Mouse (Mus musculus): Measurements from ENCODE around the gene Ppp2r5e.
"Not testable (repeated sequence)": the region's sequence is repeated elsewhere in the genome, so short reads cannot be mapped to it uniquely, and the experiment has no call there.

The Ppp2r5e gene

DNA sequence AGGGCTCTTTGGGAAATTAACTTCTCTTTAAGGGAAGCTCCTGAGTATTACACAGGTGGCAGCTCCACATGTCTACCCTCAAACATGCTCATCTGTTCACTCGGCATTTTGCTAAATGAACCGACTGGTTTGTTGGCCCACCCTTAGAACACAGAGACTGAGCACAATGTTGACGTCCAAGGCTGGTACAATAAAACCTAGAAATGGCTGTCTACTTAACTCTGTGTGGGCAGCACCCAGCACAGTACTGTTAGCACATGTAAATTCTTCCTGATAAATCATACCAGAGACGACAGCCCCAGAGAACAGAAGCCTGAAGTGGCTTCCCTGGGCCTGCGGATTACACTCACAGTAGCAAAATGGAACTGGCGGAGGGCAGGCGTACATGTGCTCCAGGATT lies 59.5 kb downstream of the Ppp2r5e start:
- DNase-seq, result no peak

DNA sequence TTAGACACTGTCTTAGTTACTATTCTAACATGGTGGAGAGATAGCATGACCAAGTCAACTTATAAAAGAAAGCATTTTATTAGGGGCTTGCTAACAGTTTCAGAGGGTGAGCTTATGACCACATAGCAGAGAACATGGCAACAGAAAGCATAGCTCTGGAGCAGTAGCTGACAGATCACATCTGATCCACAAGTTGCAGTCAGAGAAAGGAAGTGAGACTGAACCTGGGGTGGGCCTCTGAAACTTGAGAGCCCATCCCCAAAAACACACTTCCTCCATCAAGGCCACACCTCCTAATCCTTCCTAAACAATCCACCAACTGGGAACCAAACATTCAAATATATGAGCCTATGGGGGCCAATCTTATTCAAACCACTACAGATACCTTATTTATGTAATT lies 62.9 kb downstream of the Ppp2r5e start:
- DNase-seq, result no peak

DNA sequence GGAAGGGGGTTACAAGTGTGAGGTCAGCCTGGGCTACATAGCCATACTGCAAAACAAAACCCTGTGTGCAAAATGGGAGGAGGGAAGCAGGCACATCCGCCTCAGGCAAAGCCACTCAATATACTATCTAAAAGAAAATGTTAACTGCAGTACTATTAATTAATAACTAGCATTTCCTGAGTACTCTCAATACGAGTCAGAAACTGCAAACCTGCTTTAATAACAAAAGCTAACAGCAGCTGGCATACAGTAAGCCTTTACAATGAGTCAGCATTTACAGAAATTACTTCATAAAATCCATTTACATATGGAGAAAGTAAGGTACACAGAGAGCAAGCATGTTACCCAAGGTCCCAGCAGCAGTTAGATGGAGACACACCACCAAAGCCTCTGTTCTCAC lies 64.2 kb downstream of the Ppp2r5e start:
- no peak for DNase-seq

DNA sequence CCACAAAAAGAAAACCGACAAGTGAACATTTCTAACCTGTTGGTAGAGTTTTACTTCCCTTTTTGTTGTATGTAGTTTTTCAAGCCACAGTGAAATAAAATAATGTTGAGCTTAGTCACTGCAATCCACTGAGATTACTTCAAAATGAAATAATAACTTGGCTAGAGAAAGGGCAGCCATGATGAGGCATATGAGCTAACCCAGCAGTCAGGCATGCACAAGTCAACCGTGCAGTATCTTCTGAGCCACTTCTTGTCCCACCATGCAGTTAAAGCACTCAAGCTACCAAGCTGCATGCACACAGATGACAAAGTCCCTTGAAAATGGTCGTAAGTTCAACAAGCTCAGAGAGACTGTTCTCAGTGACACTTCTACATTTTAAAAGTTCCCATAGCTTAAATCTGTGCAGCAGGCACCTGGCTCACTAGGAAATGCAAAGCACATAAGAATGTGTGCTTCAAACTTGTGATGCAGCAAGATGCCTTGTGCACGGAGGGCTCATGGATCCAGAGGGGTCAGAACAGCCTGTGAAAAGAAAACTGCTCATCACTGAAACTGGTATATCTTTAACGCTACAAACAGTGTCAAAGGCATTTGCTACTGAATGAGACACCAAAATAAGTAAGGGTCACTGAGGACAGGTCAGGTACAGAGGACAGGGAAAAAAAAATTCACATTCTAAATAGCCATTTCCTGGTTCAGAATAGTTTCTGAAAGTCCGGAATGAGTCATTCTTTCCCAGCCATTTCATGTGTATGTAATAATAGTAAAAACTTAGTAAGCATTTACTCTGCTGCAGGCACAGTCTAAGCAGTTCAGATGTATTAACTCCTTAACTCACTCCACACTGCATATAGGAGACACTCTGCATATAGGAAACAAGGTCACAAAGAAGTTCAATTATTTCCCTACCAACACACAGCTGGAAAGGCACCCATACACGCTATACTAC lies 66.9 kb downstream of the Ppp2r5e start:
- no peak for DNase-seq

DNA sequence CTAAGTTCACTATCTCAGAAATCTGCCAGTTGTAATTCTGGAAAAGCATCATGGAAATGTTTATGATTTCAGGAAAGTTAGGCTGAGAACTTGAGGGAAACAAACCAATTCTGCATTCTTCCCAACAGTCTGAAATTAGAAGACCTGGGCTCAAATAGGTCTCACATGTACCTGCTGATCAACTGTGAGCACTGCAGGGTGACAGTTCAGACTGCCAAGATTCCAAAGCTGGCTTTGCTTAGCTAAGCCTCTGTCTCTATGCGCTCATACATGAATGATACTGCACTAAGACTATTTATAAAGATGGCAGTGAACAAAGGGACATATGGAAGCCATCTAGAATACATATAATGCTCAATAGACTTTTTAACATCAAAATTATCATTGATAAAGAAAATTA lies 67.7 kb downstream of the Ppp2r5e start:
- DNase-seq, result no peak

DNA sequence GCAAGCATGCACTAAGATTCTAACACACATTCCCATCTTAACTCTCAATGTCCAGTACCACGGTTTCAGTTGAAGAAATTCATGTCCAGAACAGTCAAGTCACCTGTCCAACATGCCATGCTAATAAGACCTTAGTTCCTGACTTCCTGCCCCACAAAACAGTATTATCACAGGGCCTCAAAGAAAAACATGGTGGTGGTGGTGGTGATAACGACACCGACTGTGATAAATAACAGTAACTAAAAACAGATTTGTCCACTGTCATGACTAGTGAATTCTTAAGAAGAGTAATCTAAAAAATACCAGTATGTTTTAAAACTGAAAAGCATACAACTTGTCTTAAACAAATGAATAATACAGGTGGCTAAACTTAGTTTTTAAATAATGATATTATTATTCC lies 71.8 kb downstream of the Ppp2r5e start:
- DNase-seq, result no peak

DNA sequence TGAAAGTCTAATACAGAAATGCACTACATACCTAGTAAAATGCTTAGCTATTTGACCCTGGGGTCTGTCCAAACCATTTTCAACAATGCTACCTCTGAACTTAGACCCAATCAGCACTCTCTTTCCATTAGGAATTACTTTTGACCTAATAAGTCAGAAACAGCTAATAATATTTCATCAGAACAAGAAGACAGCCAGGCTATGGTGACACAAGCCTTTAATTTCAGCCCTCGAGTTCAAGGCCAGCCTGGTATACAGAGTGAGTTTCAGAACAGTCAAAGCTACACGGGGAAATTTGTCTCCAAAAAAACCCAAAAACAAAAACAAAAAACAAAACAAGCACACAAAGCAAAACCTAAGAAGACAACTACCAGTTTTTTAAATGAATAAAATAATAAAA lies 73.1 kb downstream of the Ppp2r5e start:
- DNase-seq, result no peak

DNA sequence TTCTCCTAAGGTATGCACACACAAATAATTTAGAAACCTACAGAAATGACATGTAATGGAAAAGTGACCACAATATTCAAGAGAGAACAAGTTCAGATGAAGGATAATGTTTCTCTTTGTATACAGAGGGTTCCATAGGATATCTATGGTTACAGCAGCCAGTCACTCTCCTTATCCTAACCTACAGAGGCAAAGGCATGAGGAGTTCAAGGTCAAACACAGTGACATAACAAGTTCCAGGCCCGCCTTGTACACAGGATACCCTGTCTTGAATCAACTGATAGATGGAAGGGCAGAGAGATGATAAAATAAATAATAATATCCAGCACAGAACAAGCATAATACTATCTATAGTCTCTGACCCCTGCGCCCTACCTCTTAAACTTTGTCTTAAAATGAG lies 73.7 kb downstream of the Ppp2r5e start:
- no peak for DNase-seq

DNA sequence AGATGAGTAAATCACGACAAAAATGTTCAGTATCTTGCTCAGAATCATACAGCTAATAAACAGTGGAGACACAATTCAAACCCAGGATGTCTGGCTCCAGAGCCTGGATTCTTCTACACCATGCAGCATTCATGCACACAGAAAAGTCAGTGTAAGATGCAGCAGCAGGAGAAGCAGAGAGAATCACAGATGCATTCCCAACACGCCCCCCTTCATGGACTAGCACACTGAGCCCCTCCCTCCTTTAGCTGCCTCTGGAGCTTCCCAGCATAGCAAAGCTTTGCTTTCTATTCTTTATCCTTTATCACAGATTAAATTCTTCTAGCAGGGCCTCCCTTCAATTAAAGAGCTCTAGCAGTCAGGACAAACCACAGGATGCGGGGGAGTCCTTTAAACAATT lies 75.7 kb downstream of the Ppp2r5e start:
- no peak for DNase-seq

DNA sequence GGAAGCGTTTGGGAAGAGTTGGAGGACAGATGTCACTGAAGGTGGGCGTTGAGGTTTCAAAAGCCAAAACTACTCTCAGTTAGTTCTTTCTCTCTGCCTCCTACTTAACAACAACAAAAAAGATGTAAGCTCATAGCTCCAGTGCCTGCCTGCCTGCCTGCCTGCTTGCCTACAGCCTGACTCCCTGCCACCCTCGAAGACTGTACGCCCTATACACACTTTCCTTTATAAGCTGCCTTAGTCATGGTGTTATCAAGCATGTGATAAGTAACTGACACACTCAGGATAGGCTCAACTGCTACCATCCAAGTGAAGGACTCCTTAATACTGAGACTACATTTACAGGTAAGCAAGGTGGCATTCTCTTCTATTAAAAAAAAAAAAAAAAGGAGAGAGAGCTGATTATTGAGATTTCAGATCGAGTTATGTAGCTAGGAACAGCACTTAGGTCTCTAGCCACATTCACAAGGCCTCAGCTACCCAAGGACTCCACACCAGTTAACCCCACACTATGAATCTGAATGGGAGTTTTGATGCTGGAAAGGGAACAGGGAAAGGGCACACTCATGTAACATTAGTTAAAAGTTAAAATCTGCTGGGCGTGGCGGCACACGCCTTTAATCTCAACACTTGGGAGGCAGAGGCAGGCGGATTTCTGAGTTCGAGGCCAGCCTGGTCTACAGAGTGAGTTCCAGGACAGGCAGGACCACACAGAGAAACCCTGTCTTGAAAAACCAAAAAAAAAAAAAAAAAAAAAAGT lies 76.7 kb downstream of the Ppp2r5e start:
- DNase-seq, result no peak

DNA sequence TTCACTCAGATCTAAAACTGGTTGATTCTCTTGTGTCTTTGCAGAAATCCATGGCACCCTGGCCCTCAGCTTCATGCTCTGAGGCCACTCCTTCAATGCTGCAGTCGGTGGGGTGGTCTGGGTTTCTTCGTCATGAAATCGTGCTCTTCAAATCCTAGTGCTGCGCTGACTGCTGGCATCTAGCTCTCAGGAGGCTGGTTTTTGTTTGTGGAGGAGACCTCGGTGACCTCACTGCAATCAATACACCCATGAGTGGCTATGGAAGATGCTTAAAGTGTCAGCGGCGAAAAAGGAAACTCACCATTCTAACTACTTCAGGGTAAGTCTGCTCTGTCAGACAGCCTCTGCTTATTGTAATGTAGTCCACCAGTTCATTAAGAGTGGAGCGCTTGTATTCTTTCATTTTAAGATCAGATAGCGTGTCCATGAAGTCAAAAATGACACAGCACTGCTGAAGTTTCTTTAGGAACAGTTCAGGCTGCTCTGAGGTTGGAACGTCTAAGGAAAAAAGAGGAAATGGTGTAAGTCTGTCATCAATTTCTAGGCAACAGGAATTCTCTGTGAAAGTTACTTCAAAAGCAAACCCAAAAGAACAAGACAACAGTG lies 80.6 kb downstream of the Ppp2r5e start:
- DNase-seq, result no peak

DNA sequence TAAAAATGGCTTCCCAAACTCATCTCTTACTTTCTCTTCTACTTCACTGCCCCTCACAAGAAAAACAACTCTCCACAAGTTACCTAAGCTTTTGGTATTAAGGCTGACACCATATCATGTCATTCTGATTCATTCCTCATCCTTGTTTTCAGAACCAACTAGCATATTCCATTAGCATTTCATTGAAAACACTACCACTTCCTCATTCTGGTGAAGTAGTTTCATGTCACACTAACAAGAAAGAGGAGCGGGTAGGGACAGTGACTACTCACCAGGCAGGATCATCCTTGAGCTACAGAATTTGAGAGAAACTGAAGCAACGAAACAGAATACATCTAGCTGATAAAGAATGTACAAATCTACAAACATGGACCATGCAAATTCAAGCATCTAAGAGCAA lies 84.5 kb downstream of the Ppp2r5e start:
- no peak for DNase-seq

DNA sequence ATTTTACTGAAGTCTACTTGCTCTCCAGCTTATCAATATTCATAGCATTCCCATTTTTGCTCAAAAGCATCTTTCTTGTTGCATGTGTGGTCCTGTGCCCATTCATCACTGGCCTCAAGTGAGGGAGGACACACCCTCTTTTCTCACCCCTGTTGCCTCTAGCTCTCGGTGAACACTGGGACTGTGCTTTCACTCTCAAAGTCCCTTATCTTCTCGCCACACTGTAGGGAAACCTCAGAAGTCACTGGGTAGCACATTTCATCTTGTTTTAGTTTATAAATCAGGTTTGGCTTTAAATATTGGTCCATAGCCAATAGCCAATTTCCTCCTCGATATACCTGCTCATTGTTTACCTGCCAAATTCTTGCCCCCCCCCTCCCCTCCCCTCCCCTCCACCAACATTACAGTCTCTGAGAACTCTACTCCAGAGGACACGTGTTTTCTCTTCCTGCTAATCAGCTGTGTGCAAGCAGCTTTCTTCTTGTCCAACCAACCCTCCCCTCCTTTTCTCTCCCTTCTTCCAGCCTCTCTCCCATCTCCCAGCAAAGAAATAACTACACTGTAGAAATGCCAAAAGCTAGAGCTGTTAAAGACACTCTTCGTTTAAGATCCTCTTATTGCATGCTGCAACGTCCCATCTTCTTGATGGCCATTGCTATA lies 90.9 kb downstream of the Ppp2r5e start:
- DNase-seq, result no peak

DNA sequence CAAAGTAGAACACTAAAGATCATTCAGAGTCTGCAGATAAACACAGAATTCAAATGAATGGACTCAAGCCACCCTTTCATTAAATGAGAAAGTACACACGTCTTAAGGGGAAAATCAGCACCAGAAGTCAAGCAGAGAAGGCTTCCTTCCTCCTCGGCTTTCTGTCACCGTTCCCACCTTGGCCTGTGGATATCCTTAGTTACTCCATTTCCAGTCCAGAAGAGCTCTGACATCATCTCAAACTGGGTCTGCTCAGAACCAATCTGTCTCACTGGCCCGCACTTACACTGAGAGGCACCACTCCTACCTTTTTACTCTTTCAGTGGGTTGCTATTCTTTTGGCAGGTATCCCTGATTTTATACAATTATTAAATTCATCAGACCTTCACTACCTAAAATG lies 93.4 kb downstream of the Ppp2r5e start:
- DNase-seq, result no peak

DNA sequence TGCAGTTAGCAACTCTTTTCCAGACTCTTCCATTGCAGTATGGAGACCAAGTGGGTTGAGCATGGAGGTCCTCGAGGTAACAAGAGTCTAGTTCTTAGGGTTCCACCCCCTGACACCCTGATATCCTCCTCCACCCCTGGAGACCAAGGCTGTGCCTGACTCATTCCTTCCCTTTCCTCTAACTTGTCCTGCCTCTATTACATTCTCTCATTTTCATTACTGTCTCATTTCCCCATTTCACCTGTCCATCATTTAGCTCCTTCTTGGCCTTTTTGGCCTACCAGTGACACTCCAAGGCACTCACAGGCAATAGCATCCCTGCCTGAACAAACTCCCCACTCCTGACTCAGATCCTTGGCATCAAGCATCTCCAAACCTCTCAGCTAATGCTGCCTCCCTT lies 98.3 kb downstream of the Ppp2r5e start:
- no peak for DNase-seq

DNA sequence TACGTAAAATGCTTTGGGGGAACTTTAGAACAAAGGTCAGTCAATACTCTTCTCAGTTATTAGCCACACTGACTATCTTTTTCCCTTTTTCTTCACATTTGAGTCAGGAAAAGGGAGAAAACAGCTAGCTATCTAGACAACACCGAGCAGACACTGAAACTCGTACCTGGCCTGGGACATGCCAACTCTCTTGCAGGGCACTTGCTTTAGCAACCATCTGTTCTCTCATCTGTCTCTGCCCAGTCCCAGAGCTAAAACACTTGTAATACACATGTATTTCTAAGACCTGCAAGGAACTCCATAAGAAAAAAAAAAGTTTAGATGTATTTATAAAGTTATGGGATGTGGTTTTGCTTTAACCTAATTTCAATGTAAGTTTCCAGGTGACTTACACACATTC lies 100.4 kb downstream of the Ppp2r5e start:
- no peak for DNase-seq

DNA sequence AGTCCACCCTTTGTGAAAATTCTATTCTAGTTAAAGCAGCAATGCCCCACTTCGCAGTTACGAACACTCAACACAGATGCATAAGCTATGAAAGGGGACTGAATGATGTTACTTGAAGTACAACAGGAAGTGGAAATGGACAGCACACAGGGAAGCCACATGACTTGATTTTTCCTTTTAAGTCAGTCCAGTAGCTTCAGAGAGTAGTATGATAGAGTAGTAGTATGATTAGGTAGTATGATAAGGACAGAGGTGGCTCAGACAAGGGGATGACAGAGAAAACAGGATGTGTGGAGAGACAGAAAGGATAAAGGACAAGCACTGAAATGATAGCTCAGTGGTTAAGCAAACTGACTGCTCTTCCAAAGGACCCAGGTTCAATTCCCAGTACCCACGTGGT lies 101.4 kb downstream of the Ppp2r5e start:
- no peak for DNase-seq

DNA sequence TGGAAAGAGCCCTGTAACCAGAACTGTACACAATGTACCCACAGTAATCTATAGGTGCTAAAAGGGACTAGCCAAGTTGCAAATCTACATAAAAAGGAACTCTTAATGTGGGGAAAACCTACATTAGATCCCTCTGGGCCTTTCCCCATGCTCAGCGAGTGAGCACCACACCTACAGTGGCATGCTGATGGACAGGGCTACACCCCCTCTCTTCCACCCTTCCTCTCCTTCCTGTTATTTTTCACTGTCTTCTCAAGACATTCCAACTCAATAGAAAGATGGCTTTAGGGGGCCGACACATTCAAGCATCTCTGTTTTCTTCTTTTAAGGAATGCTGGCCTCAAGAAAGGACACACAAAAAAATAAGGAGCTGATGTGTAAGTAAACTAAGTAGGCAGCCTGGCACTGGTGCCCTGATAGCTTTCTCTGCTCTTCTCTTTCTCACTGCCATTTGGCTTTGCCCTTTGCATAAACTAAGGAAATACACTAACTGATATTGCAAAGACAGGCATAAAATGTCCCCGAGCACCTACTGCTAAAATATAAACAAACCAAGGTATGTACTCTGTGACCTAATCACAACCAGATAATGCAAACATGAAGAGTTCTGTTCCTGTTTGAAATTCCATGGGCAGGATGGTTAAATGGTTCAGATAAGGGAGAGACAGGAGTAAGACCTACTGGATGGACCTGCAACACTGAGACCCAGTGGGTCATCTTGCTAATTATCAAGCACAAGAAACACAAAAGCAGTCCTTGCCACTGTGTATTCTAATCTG lies 103.3 kb downstream of the Ppp2r5e start:
- no peak for DNase-seq

DNA sequence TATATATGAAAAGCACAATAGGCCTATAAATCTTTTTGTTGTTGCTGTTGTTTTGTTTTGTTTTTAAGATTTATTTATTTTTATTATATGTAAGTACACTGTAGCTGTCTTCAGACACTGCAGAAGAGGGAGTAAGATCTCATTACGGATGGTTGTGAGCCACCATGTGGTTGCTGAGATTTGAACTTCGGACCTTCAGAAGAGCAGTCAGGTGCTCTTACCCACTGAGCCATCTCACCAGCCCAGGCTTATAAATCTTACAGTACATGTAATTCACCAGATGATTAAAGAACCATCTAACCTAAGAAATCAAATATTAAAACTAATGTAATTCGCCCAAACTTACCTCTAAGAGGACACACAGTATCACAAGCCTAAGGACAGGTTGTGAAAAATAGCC lies 103.9 kb downstream of the Ppp2r5e start:
- not testable (repeated sequence) for DNase-seq

DNA sequence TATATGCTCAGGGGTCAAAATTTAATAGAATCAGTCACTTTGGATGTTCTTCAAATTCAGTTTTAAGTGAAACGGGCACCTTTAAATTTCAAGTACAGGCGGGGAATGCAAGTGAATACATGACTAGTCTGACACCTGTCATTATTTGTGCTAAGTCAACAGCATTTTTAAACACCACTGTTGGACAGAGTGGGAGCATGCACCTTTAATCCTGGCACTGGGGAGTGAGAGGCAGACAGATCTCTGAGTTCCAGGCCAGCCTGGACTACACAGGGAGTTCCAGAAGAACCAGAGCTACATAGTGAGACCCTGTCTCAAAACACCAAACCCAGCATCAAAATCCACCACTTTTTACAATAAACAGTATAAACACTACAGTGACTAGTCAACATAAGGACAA lies 108.5 kb downstream of the Ppp2r5e start:
- DNase-seq, result no peak

DNA sequence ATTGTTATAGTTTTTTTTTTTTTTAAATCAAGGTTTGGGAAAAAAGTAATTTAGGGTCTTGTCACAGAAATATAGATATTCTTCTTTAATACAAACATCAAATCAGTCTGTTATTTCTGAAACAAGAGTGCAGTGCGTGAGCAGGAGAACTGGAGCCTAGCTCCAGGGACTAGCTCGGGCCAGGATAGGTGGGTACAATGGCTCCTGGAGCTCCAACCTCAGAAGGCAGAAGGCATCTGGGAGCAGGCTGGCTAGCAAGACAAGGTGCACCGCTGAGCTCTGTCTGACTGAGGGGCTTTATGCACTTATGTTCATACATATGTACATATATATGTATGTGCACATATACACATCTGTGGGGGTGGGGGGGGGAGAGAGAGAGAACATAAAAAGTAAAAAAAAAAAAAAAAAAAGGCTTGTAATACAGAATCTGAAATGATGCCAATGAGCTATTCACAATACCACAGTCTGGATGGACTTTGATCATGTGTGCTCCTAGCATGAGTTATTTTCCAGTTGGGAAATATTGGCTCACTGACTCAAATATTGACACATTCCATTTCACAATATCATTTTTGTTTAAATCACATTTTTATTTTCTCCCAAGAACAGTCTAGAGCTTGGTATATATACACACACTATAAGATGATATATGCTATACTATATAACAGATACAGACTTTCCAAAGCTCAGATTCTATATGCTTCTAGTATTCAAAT lies 109.3 kb downstream of the Ppp2r5e start:
- no peak for DNase-seq

DNA sequence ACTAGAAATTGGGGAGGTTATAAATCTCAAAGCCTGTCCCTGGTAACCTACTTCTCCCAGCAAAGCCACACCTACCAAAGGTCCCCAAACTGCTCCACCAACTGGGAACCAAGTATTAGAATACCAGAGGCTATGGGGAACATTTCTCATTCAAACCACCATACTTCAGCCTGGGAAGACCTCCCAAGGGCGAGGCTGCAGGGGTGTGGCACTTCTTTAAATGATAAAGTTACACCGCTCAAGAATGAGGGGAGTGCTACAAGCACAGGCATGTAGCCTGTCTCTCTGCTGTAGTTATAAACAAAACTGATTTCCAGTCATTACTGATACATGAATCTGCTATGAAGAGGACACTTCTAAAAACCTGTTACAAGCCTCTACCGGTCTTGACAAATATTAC lies 113.3 kb downstream of the Ppp2r5e start:
- DNase-seq, result no peak
